Mouse (Mus musculus): Measurements from ENCODE around the gene Stpg3.
A peak's percentile ranks its signal among the peaks of the same experiment; 100 is the strongest.

- TF ChIP-seq CTCF (IDR thresholded peaks at IDR 0.05; ENCODE audit: borderline replicate concordance, extremely low read depth, insufficient read depth, insufficient read length) (peak; percentile 83), POLR2A (IDR thresholded peaks at IDR 0.05; ENCODE audit: borderline replicate concordance, extremely low read depth, insufficient read depth, insufficient read length, poor library complexity, severe bottlenecking) (no peak)
These were observed 14.0 kb upstream of the Stpg3 start for GRCm38 (mm10) chr2:25228431-25228889.
